Mouse (Mus musculus) midbrain, embryonic 15.5 days (tissue): Measurements from ENCODE around the gene Reep3. TPM values are rescaled to one million over a fixed set of nuclear protein-coding genes. Genes with fewer than 3 reads are reported as not detected.
A peak's percentile ranks its signal among the peaks of the same experiment; 100 is the strongest.
"Not testable (repeated sequence)": the region's sequence is repeated elsewhere in the genome, so short reads cannot be mapped to it uniquely, and the experiment has no call there.

Experiments used
- ATAC-seq: fragments of 200-750 bp; cut with Nextera tagmentation; replicated peaks from 2 replicates; pipeline ENCODE4 v1.8.0; 2017; ENCODE audit warnings: moderate TSS enrichment
- H3K27ac ChIP-seq: fragments of 300-500 bp; sonication (generic); 2 replicates; pipeline ENCODE4 v1.5.1; 2015; ENCODE audit warnings: mild to moderate bottlenecking, inconsistent platforms
- H3K27me3 ChIP-seq: fragments of 300-500 bp; sonication (generic); replicated peaks from 2 replicates; pipeline ENCODE4 v1.6.1; 2015; ENCODE audit warnings: inconsistent platforms
- H3K36me3 ChIP-seq: fragments of 300-500 bp; sonication (generic); replicated peaks from 2 replicates; pipeline ENCODE4 v1.6.1; 2015; ENCODE audit warnings: inconsistent platforms
- H3K4me1 ChIP-seq: fragments of 300-500 bp; sonication (generic); 2 replicates; pipeline ENCODE4 v1.6.1; 2015; ENCODE audit warnings: inconsistent platforms
- H3K4me2 ChIP-seq: fragments of 300-500 bp; sonication (generic); 2 replicates; pipeline ENCODE4 v1.6.1; 2015; ENCODE audit warnings: inconsistent platforms, mild to moderate bottlenecking, moderate library complexity
- H3K4me3 ChIP-seq: fragments of 300-500 bp; sonication (generic); 2 replicates; pipeline ENCODE4 v1.5.1; 2015; ENCODE audit warnings: mild to moderate bottlenecking, inconsistent platforms
- H3K9ac ChIP-seq: fragments of 300-500 bp; sonication (generic); 2 replicates; pipeline ENCODE4 v1.6.1; 2015; ENCODE audit warnings: mild to moderate bottlenecking, inconsistent platforms
- H3K9me3 ChIP-seq: fragments of 300-500 bp; sonication (generic); 2 replicates; pipeline ENCODE4 v1.6.1; 2016; ENCODE audit warnings: inconsistent platforms
- WGBS: fragments of 180-500 bp; shearing (Covaris S2); methylation state at CpG from one replicate; pipeline ENCODE4 v1.1.7; 2015; ENCODE audit warnings: mixed read lengths; 5-methylcytosine and 5-hydroxymethylcytosine counted together
- polyA plus RNA-seq: library from polyadenylated mRNA; unstranded; fragments of >200 nt; fragmentation: Nextera tagmentation; extraction: Ambion mirVana; gene quantifications from 2 replicates; pipeline ENCODE4 v1.2.1, GENCODE M21; 2015

Gene Reep3
- polyA plus RNA-seq, 1 experiment from 2014 or later, result 28.3 TPM

DNA sequence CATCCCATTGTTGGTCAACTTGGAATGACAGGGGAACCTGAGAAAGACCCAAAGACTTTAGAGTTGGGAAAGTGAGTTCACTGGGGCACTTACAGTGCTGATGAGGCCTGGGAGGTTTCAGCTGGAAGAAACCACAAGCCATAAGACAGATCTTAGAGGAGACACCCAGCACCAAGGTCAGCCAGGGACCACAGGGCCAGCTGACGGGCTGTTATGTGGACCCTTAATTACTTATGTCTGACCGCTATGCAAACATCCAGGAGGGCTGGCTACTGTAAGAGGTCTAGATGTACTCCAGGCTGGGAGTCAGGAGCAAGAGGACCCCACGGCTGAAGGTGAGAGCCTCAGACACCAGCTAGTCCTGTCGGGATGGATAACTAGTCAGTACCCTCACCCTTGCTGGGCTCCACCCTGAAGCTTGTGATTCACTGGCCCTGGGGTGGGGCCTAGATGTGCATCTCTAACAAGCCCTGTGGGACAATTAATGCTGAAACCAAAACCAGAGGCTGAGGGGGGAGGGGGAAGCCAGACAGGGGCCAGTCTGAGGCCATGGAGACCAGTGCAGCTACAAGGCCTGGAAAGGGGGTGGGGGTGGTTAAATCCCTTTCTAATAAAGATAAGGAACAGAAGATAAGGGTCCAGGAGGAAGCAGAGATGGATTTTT is 80.0 kb downstream of the Reep3 start:
- Histone ChIP-seq H3K27ac (no peak overlapping the region), H3K36me3 (no peaks in the 10 kb centered on the region), H3K9me3 (no peaks in the 10 kb centered on the region), H3K4me2 (no peak overlapping the region), H3K4me3 (no peak overlapping the region), H3K27me3 (no peaks in the 10 kb centered on the region), H3K9ac (no peak overlapping the region), H3K4me1 (peaks cover 6% of the 10 kb centered on the region; the same call in 1 of the 2 replicates)
- 85% methylated on average over 4 of the region's 4 CpGs for WGBS
- no peak for ATAC-seq

DNA sequence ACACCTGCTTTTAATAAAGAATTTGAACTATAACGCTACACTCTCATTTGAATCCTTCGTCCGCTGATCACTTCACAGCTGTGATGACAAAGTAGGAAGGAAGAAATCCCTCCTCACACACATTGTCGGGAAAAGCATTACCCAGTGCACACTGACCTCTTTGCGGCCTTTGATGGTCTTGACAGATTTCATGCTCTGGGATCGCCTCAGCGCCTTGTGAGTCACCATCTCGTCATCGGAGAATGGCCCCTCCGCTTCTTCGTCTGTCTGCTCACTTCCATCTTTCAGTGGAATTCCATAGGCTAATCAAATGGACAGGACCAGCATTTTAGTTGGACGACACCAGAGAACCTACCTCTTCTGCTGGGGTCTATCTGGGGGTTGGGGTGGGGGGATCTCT is 82.0 kb downstream of the Reep3 start:
- Histone ChIP-seq H3K27ac (no peak overlapping the region), H3K4me3 (no peak overlapping the region), H3K4me1 (peaks cover 6% of the 10 kb centered on the region; the same call in 1 of the 2 replicates), H3K36me3 (no peaks in the 10 kb centered on the region), H3K4me2 (no peak overlapping the region), H3K9me3 (no peaks in the 10 kb centered on the region), H3K27me3 (no peaks in the 10 kb centered on the region), H3K9ac (no peak overlapping the region)
- WGBS, result 90% methylated on average over 12 of the region's 12 CpGs
- no peak for ATAC-seq

DNA sequence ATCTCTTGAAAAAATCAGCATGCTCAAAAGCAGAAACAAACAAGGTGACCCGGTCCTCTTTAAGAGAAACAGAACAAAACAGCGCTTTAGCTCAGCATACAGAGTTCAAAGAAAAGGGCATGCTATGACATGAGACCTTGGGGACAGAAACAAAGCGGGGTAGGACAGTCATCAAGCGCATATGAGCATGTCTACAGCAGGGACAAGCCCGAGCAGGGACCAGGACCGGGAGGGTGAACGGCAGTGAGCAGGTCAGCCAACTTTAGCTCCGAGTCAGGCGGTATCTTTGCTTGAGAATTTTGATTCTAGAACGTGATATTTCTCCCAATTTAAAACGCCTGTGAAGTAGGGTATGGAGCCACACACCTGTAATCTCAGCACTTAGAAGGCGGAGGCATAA is 86.2 kb downstream of the Reep3 start:
- H3K36me3 ChIP-seq, result no peaks in the 10 kb centered on the region
- no peaks in the 10 kb centered on the region for H3K27me3 ChIP-seq
- H3K4me3 ChIP-seq, result no peak overlapping the region
- no peak for ATAC-seq
- H3K4me2 ChIP-seq, result no peak overlapping the region
- 88% methylated on average over 12 of the region's 12 CpGs for WGBS
- H3K27ac ChIP-seq, result no peak overlapping the region
- H3K9ac ChIP-seq, result no peak overlapping the region
- H3K9me3 ChIP-seq, result no peaks in the 10 kb centered on the region
- H3K4me1 ChIP-seq, result no peaks in the 10 kb centered on the region

DNA sequence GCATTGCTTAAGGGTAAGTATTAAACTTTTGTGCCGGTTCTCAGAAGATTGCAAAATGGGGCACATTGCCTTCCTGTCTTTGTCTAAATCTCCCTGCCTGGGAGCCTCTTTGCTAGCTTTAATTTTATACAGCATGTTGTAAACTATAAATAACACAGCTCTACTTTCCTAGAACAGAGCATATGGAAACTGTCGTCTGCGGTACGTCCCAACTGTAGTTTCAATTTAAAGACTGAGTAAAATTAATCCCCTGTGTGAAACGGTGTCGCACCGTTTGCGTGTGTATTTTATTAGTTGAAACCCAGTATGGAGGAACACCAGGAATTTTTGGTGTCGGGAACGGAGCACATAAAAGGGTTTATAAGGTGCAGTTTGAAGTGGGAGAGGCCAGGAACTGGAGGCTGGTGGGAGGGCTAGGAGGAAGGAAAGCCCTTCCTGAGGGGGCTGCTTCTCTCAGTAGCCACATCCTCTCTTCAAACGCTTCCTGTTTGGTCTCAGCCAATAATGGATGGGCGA is 92.2 kb downstream of the Reep3 start:
- peak overlapping the region; percentile 60 for H3K4me2 ChIP-seq
- H3K27me3 ChIP-seq, result no peaks in the 10 kb centered on the region
- 6% methylated on average over 12 of the region's 12 CpGs for WGBS
- H3K27ac ChIP-seq, result peak overlapping the region; percentile 72
- H3K9ac ChIP-seq, result no peak overlapping the region
- H3K4me3 ChIP-seq, result peak overlapping the region; percentile 30
- no peaks in the 10 kb centered on the region for H3K36me3 ChIP-seq
- H3K9me3 ChIP-seq, result no peaks in the 10 kb centered on the region
- no peak for ATAC-seq
- H3K4me1 ChIP-seq, result peaks cover 30% of the 10 kb centered on the region

DNA sequence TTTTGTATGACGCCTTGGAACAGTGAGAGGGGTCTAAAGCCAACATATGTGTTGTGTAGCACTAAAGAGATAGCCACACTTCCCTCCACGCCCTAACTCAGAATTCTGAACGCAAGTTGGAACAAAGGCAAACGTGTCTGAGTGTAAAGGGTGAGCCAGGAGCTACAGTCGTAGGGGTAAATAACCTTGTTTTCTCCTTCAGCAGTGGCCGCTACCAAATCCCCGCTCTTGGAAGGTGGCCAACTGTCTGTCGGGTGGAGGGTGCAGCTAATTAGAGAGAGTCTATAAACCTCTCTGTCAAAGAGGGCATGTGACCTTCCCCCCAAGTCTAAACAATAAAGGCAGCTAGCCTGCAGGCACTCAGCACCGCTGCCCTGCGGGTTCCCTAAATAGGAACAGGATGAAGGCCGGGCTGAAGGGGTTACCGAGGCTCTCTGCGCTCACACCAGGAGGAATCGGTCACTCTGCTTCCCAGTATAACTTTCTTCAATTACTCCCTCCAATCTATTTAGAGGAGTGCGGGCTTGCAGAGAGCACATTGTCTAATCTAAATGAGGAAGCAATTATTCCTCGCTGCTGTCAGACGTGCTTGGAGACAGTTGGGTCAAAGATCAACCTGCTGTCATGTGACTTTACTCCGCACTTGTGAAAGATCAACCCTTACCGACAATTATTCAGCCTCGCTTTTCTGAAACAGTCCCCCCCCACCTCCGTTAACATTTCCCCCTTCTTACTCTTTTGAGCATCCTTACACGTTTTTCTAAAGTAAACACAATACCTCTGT is 92.8 kb downstream of the Reep3 start:
- under 1% methylated on average over 22 of the region's 22 CpGs for WGBS
- H3K9me3 ChIP-seq, result no peaks in the 10 kb centered on the region
- H3K27me3 ChIP-seq, result no peaks in the 10 kb centered on the region
- H3K4me2 ChIP-seq, result peak overlapping the region; percentile 60
- no peak overlapping the region for H3K9ac ChIP-seq
- H3K4me3 ChIP-seq, result peak overlapping the region; percentile 30
- H3K4me1 ChIP-seq, result peaks cover 30% of the 10 kb centered on the region
- no peaks in the 10 kb centered on the region for H3K36me3 ChIP-seq
- peak; percentile 80 for ATAC-seq
- peak overlapping the region; percentile 72 for H3K27ac ChIP-seq

DNA sequence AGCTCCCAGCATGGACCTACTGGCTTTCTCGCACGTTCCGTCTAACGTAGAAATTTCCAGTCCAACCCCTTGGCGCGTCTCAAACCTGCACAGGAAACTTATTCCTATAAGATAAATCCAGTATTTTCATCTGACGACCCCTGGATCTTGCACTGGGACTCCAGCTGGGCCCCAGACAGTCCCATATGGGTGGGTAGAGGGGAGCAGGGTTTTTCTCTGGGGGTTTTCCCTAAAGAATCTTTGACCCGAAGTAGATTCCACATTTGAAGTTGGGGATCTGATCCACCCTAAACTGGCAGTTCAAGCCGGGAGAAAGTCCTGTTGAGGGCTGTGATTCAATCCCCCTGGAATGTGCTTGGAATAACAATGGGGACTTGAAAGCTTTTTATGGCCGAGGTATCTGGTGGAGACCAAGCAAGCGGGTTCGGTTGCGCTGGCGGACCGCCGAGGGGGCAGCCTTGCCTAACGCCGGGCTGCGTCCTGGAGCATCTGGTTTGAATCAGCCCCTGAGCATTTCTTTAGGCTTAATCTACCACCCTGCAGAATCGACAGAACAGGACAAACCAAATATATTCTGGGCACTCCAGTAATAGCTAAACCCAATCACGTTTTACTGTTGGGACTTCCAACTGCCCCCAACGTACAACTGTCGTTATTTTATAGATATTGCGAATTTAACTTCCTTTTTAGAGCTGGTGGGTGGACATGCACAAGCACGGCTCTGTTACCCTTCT is 93.6 kb downstream of the Reep3 start:
- Histone ChIP-seq H3K4me2 (peak overlapping the region; percentile 60), H3K9ac (no peak overlapping the region), H3K4me3 (peak overlapping the region; percentile 30), H3K27ac (peak overlapping the region; percentile 72), H3K4me1 (peaks cover 30% of the 10 kb centered on the region), H3K36me3 (no peaks in the 10 kb centered on the region), H3K27me3 (no peaks in the 10 kb centered on the region), H3K9me3 (no peaks in the 10 kb centered on the region)
- 1% methylated on average over 25 of the region's 25 CpGs for WGBS
- peak; percentile 73 for ATAC-seq

DNA sequence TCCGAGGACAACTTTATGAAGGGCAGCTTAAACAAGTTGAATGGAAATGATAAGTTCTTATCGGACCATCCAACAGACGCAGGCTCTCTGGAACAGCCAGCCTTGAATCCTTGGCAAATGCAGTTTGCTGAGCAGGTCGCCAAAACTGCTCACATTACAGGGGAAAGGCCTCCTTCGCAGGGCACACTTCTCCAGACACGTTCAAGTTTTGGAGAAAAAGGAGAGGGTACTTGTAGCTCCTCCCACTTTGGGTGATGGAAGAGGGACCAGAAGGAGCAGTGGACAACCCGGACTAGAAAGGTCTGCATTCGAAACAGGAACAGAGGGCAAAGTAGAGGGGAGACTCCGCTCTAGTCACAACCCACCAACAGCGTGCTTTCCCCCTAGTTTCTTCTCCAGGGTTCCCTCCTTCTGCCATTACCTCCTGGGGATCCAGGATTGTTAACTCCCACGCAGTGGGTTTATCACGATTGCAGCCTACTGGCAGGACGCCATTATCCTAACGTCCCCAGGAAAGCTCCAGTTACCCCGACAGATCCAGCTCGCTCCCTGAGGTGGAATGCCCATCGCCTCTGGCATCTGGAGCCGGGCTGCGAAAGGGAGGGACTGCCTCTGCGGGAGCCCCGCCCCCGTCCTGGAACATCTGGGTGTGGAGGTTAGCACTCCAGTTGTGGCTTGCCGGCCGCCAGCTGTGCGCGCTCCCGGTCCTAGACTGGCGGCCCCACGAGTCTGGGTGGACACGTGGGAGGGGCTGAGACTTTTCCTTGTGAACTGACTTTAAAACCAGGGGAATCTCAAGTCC is 94.3 kb downstream of the Reep3 start:
- Histone ChIP-seq H3K4me2 (peak overlapping the region; percentile 60), H3K4me1 (peaks cover 30% of the 10 kb centered on the region), H3K27ac (peak overlapping the region; percentile 72), H3K9me3 (no peaks in the 10 kb centered on the region), H3K36me3 (no peaks in the 10 kb centered on the region), H3K4me3 (peak overlapping the region; percentile 30), H3K9ac (0 out of 2 replicates have a peak overlapping the region, but pooled peaks have one; percentile 12), H3K27me3 (no peaks in the 10 kb centered on the region)
- 13% methylated on average over 30 of the region's 30 CpGs for WGBS
- ATAC-seq, result peak; percentile 43

DNA sequence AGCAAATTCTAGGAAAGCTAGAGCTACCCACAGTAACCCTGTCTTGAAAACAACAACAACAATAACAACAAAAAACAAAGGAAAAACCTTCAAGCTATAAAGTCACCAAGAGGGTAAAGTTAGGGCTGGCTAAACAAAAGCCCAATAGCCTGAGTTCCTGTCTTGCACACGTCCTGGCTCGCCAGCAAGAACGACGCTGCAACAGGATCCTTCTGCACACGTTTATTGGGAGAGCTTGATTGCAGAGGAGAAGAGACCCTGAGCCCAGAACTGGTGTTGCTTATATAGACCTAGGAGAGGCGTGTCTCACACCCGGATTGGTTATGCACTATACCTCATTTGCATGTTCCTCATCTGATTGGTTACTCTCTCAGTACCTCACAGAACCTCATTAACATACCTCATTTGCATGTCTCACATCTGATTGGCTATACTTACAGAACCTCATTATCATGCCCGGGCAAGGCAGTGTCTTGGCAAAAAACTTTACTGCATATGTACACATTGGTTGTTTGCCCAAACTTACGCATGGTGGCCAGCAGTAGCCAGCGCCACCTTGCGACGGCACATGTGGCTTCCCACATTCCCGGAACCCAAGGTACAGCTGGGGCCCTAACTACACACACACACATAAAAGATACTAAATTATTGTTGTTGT is 95.7 kb downstream of the Reep3 start:
- H3K27me3 ChIP-seq, ATAC-seq, H3K9ac ChIP-seq, H3K9me3 ChIP-seq, H3K4me2 ChIP-seq, H3K36me3 ChIP-seq, H3K4me3 ChIP-seq, H3K27ac ChIP-seq: not testable (repeated sequence)
- peaks cover 30% of the 10 kb centered on the region for H3K4me1 ChIP-seq
- WGBS, result 95% methylated on average over 13 of the region's 13 CpGs

DNA sequence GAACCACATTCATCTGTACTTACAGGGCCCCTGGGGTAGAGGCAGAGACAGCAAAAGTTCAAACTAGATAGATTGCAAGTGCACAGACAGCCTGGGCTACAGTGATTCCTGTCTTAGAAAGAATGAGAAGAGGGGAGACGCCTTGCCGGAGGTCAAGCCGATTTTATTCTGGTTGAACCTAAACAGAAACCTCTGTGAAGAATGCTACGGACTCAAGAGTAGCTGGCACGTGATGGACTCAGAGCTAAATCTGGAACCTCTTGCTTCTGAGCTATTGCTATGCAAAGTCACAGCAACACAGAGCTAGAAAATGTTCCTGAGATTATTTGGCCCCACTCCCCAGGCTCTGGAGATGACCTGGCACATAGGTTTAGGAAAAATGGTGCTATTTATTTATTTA is 96.6 kb downstream of the Reep3 start:
- no peak for ATAC-seq
- no peaks in the 10 kb centered on the region for H3K27me3 ChIP-seq
- no peak overlapping the region for H3K4me2 ChIP-seq
- no peak overlapping the region for H3K4me3 ChIP-seq
- no peak overlapping the region for H3K9ac ChIP-seq
- H3K27ac ChIP-seq, result no peak overlapping the region
- peaks cover 29% of the 10 kb centered on the region for H3K4me1 ChIP-seq
- no peaks in the 10 kb centered on the region for H3K36me3 ChIP-seq
- 92% methylated on average over 5 of the region's 5 CpGs for WGBS
- no peaks in the 10 kb centered on the region for H3K9me3 ChIP-seq

DNA sequence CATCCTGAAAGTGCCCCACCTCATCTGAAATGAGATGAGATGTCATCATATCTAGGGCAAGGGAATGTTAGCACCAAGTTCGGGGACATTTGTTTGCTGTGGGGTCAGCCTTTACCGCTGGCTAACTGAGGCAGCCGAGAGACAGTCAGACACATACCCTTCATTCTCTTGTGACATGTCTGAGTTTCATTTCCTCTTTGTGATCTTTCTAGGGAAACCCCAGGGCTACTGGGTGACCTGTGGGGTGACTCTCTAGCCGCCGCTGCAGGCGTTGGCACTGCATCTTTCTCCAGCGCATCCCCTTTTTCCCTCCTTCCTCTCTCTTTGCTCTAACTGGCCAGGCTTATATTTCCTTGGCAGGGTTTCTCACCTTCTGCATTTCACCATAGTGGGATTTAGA is 98.0 kb downstream of the Reep3 start:
- Histone ChIP-seq H3K36me3 (no peaks in the 10 kb centered on the region), H3K27me3 (no peaks in the 10 kb centered on the region), H3K9ac (no peak overlapping the region), H3K9me3 (no peaks in the 10 kb centered on the region), H3K27ac (no peak overlapping the region), H3K4me3 (no peak overlapping the region), H3K4me2 (no peak overlapping the region), H3K4me1 (peaks cover 20% of the 10 kb centered on the region)
- WGBS, result 98% methylated on average over 7 of the region's 7 CpGs
- ATAC-seq, result no peak

DNA sequence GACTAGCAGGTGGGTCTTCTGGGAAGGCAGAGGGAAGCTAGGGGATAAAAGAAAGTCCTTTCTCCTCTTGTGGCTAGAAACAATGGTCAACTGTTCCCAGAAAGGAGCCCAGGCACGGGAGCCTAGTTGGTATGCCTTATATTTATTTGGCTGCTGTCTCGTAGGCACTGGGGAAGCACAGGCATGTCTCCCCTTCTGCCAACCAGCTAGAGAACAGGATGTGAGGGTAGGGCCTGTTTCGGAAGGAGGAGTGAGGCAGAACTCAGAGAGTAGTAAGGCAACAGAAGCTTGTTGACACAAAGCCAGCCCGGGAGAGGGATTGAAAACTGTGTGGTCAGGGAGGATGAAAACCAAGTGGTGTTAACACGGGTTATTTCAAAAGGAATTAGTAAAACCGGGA is 101.6 kb downstream of the Reep3 start:
- Histone ChIP-seq H3K9me3 (no peaks in the 10 kb centered on the region), H3K27ac (no peak overlapping the region), H3K27me3 (no peaks in the 10 kb centered on the region), H3K4me2 (no peak overlapping the region), H3K4me1 (0 out of 2 replicates have a peak, but pooled peaks cover 5% of the 10 kb centered on the region), H3K9ac (no peak overlapping the region), H3K4me3 (no peak overlapping the region), H3K36me3 (no peaks in the 10 kb centered on the region)
- ATAC-seq, result no peak
- 58% methylated on average over 6 of the region's 6 CpGs for WGBS
